Mouse (Mus musculus): ENCODE results near the gene Hlf.

GRCm38 (mm10) chr11:90294622-90295021, 96.1 kb downstream of the Hlf start:
- TF ChIP-seq CTCF (conservative IDR thresholded peaks at IDR 0.05; ENCODE audit: low read length) = no peak
- no peak for TF ChIP-seq NANOG (IDR thresholded peaks at IDR 0.05; ENCODE audit: borderline replicate concordance, low read length)

All from E14TG2a.4 (cell line).